21 mouse cellular contexts compared by ENCODE assay signal in the genomic region with DNA sequence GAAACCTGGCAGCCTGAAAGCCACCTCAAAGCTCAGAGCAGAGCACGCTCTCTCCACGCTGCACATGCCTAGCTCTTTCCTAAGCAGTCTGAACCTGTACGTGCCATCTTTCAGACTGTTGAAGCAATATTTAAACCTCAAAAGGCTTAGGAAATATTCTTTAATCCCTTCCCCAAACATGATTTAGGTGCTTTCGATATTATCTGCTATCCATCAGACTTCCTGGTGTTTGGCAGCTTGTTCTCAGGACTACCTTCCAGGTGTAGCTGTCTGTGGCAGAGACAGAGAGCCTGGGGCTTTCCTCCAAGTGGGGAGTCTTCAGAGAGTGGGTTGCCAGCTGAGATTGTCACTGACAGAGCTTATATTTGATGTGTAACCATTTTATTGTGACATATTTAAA.
DNase-seq lines count a peak whose midpoint lies in the region; ATAC-seq and TF ChIP-seq lines count a peak whose summit lies in the region.
"Had no signal": no experiment of that assay in that cellular context is flagged by ENCODE, and none has a peak within 500 bp of the region (broad histone marks: within the 10 kb centered on the region; RNA-seq: fewer than 3 reads in every experiment).

No protein-coding gene starts in this region.

- in situ Hi-C loops in CH12.LX (cut with MboI; ENCODE audit: low pct_ligation_motif_present, low pct_unique_long_range_greater_than_20kb, low sequenced_read_pairs) = no loop called here

- no peaks in the 10 kb centered on the region for H3K4me1 ChIP-seq in CH12.LX (ENCODE audit: control insufficient read depth in 1 of 2, insufficient read depth in 2 of 2)
- no peaks in the 10 kb centered on the region for H3K4me1 ChIP-seq in midbrain, postnatal 0 days (ENCODE audit: insufficient read depth, low read length)

- no peaks in the 10 kb centered on the region for H3K79me2 ChIP-seq in CH12.LX (replicated peaks; ENCODE audit: control insufficient read depth, extremely low read depth, insufficient read depth, poor library complexity, severe bottlenecking)

- no peak for TF ChIP-seq RAD21 in CH12.LX (IDR thresholded peaks at IDR 0.05; ENCODE audit: low read depth, low read length)

- H3K27ac ChIP-seq in CH12.LX (ENCODE audit: insufficient read depth, low read depth) = no peak overlapping the region
- H3K27ac ChIP-seq in midbrain, postnatal 0 days (ENCODE audit: low read depth, low read length) = no peak overlapping the region

- H3K36me3 ChIP-seq in CH12.LX (replicated peaks in 1 of 2; ENCODE audit: control insufficient read depth in 1 of 2, insufficient read depth in 1 of 2, low read length in 1 of 2) = no peaks in the 10 kb centered on the region
- H3K36me3 ChIP-seq in midbrain, postnatal 0 days (ENCODE audit: insufficient read depth, low read length) = no peaks in the 10 kb centered on the region
- H3K36me3 ChIP-seq: G1E had no signal

- 77% methylated on average over 4 of the region's 4 CpGs for WGBS in midbrain, postnatal 0 days

- no peak overlapping the region for H3K4me3 ChIP-seq in CH12.LX (replicated peaks in 1 of 3; ENCODE audit: low read depth in 2 of 3, low read length in 2 of 3, poor library complexity in 1 of 3)
- H3K4me3 ChIP-seq in midbrain, postnatal 0 days (ENCODE audit: low read depth, low read length) = no peak overlapping the region

- H3K9me3 ChIP-seq in CH12.LX (replicated peaks; ENCODE audit: low read length) = no peaks in the 10 kb centered on the region
- no peaks in the 10 kb centered on the region for H3K9me3 ChIP-seq in midbrain, postnatal 0 days (ENCODE audit: low read length)
- H3K9me3 ChIP-seq: G1E had no signal

- no peak for ATAC-seq in midbrain, postnatal 0 days (ENCODE audit: low FRiP score)
- ATAC-seq: activated CD4-positive, CD25-positive, alpha-beta regulatory T cell, adult 4 months; CD4-positive, CD25-positive, alpha-beta regulatory T cell, adult 4 months; Patski had no signal

- no peak for TF ChIP-seq EP300 in CH12.LX (IDR thresholded peaks at IDR 0.05; ENCODE audit: low read length)

- DNase-seq in CH12.LX (ENCODE audit: extremely low read depth) = no peak
- DNase-seq in fat pad, adult 2 months (ENCODE audit: extremely low read depth, low read depth, low spot score) = peak; percentile 70
- peak; percentile 63 for DNase-seq in gonadal fat pad, adult 2 months (ENCODE audit: low read depth)
- no peak for DNase-seq in yolk sac, embryonic 10.5 days (ENCODE audit: low spot score)
- no peak for DNase-seq in midbrain, postnatal 0 days (ENCODE audit: low spot score)
- no peak for DNase-seq in cerebellum, postnatal 36 days
- DNase-seq: adrenal gland, adult 2 months; adrenal gland, adult 8-10 months; adrenal gland, postnatal 10 days; adrenal gland, postnatal 14 days; adrenal gland, postnatal 25 days; adrenal gland, postnatal 36 days; B cell, adult 2 months; cerebellum, adult 11 months; cerebellum, adult 11-12 months; cerebellum, adult 18-20 months; cerebellum, adult 2 months had no signal

- dilution Hi-C loops in CH12.LX (cut with MboI; ENCODE audit: extremely low pct_ligation_motif_present, extremely low pct_unique_long_range_greater_than_20kb, low sequenced_read_pairs) = no loop called here

- no peak overlapping the region for H3K4me2 ChIP-seq in CH12.LX (ENCODE audit: insufficient read depth, low read depth, poor library complexity, severe bottlenecking)
- no peak overlapping the region for H3K4me2 ChIP-seq in midbrain, postnatal 0 days (ENCODE audit: low read depth, low read length, poor library complexity, severe bottlenecking)

- no peak overlapping the region for H3K9ac ChIP-seq in CH12.LX (ENCODE audit: insufficient read depth, low read depth)
- no peak overlapping the region for H3K9ac ChIP-seq in midbrain, postnatal 0 days (replicated peaks; ENCODE audit: low read length, poor library complexity, severe bottlenecking)

- no peak for TF ChIP-seq CTCF in CH12.LX (conservative IDR thresholded peaks at IDR 0.05 in 1 of 2, IDR thresholded peaks at IDR 0.05 in 1 of 2; ENCODE audit: low read depth in 2 of 2, low read length in 2 of 2)
- no peak for TF ChIP-seq CTCF in midbrain, postnatal 0 days (IDR thresholded peaks at IDR 0.05)

- TF ChIP-seq POLR2A in CH12.LX (IDR thresholded peaks at IDR 0.05; ENCODE audit: low read depth, low read length) = no peak

- no peaks in the 10 kb centered on the region for H3K27me3 ChIP-seq in CH12.LX (replicated peaks)
- H3K27me3 ChIP-seq in midbrain, postnatal 0 days (ENCODE audit: insufficient read depth, low read length) = no peaks in the 10 kb centered on the region
- H3K27me3 ChIP-seq: Patski had no signal

TF ChIP-seq in CH12.LX, 34 proteins besides CTCF, POLR2A, EP300 and RAD21:
- TF ChIP-seq MAX (IDR thresholded peaks at IDR 0.05; ENCODE audit: low read length) = no peak
- peak; percentile 15; the same call in 1 of the 2 replicates for TF ChIP-seq BHLHE40 (IDR thresholded peaks at IDR 0.05; ENCODE audit: low read depth, low read length)

Comparison
In these comparisons a context has a peak if more than half of its experiments do, and no peak if none do; other contexts are left out.
1. DNase-seq: peak in fat pad, adult 2 months (single experiment) and gonadal fat pad, adult 2 months (single experiment); none in CH12.LX (single experiment), yolk sac, embryonic 10.5 days (single experiment), midbrain, postnatal 0 days (single experiment) and cerebellum, postnatal 36 days (0 of 2).